Mouse (Mus musculus) adrenal gland, adult 10 weeks (tissue): ENCODE data around the gene Serpinh1. TPM values are rescaled to one million over a fixed set of nuclear protein-coding genes. Genes with fewer than 3 reads are reported as not detected.

Source experiments
- polyA plus RNA-seq: library from polyadenylated mRNA; stranded (reverse); fragments of 350-450 nt; fragmentation: Illumina TruSeq; extraction: RNeasy Lipid Tissue Mini Kit (QIAGEN cat#74804); gene quantifications from one replicate; pipeline ENCODE4 v1.2.3, GENCODE M21; 2014; ENCODE audit warnings: low read depth, low replicate concordance

Gene Serpinh1
- 70.7 TPM for polyA plus RNA-seq

DNA sequence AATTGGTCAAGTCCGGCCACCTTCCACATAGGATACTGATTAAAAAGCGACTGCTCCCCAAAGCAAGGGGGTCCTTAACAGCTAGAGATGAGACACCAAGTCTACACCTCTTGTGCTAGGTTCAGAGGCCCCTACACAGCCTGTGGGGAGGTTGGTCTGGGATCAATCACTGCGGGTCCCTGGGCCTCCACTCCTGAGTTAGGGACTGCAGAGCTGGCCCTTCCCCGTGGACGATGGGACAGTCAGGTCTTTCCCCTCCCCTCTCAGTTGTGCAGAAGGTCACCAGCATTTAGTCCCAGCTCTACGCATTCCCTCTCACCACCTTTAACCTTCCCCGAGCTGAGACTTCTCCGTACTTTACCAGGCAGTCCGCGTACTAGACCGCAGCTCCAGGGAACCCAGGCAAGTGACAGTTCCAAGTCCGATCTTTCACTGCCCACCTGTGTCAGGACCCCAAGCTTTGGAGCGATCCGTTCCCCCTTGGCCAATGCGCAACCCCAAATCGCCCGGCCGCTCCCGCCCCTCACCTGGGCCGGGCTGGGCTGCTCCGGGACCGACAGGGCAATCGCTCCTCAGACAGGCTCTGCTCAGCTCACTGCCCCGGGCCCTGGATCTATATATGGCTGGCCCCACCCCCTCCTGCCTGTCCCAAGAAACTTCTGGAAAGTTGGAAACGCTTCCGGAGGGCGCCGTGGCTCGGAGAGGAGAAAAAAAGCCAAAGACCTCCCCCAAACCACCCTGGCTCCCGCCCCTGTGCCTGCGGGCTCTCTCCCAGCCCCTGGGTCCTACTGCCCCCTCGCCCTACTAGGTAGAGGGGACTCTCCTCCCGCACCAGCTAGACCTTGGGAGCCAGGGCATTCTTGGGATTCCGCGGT lies at the start of gene Serpinh1:
Serpinh1 (minus strand) TSS at position 714 of the 875 bp plus-strand sequence.

GRCm38 (mm10) chr7:99381214-99382087 lies 28.4 kb upstream of the Serpinh1 start, which contains the start of gene Gdpd5:
TSS of gene Gdpd5 (plus strand) at chr7:99381414.

Other genes with a start within 250 kb of the Serpinh1 start
- gene Uvrag, start 212.1 kb downstream of the Serpinh1 start, polyA plus RNA-seq, result 15.5 TPM
- gene Dgat2, start 170.5 kb downstream of the Serpinh1 start, polyA plus RNA-seq, result 35.8 TPM
- not detected for gene Mogat2, start 114.6 kb downstream of the Serpinh1 start, polyA plus RNA-seq
- 0.82 TPM for gene Map6, start 85.8 kb downstream of the Serpinh1 start, polyA plus RNA-seq
- 0.17 TPM for gene Gdpd5, start 28.2 kb upstream of the Serpinh1 start, polyA plus RNA-seq
- not detected for gene Klhl35, start 112.8 kb upstream of the Serpinh1 start, polyA plus RNA-seq
- gene Rps3, start 130.5 kb upstream of the Serpinh1 start, polyA plus RNA-seq, result 678 TPM
- gene Arrb1, start 182.2 kb upstream of the Serpinh1 start, polyA plus RNA-seq, result 14.8 TPM